In genomic region chr1:35405418-35405817, GRCm38 (mm10) we compare ENCODE assay signal across 13 mouse cellular contexts.
DNase-seq lines count a peak whose midpoint lies in the region.
"Had no signal": no experiment of that assay in that cellular context is flagged by ENCODE, and none has a peak within 500 bp of the region (broad histone marks: within the 10 kb centered on the region; RNA-seq: fewer than 3 reads in every experiment).

No protein-coding gene starts in this region.

- DNase-seq in left cerebral cortex, postnatal 4 days: peak; percentile 41
- DNase-seq in left cerebral cortex, adult 18-20 months (ENCODE audit: low spot score in 2 of 2): no peak
- DNase-seq in cerebellum, adult 8-10 months: peak; percentile 20
- DNase-seq in cerebellum, postnatal 14 days: peak; percentile 53 to 54
- no peak for DNase-seq in urinary bladder, postnatal 25 days (ENCODE audit: low spot score)
- no peak for DNase-seq in heart, postnatal 14 days
- DNase-seq in testis, postnatal 14 days (ENCODE audit: low spot score): no peak
- DNase-seq: adrenal gland, postnatal 10 days; forebrain, postnatal 0 days; gastrocnemius, postnatal 36 days; heart, adult 11 months; heart, postnatal 10 days; kidney, adult 18-20 months had no signal

- intact Hi-C loops in left cerebral cortex, postnatal 4 days (cut with DNase I): no loop called here
- intact Hi-C loops in heart, postnatal 14 days (cut with DNase I): no loop called here

Comparison
In these comparisons a context has a peak if more than half of its experiments do, and no peak if none do; other contexts are left out.
1. DNase-seq: peak in left cerebral cortex, postnatal 4 days (single experiment), cerebellum, adult 8-10 months (single experiment) and cerebellum, postnatal 14 days (2 of 2); none in left cerebral cortex, adult 18-20 months (0 of 2), urinary bladder, postnatal 25 days (single experiment), heart, postnatal 14 days (0 of 2) and testis, postnatal 14 days (single experiment).